Mouse (Mus musculus) myocyte (in vitro differentiated cells): Measurements from ENCODE around the gene Fdx1l. TPM values are rescaled to one million over a fixed set of nuclear protein-coding genes. Genes with fewer than 3 reads are reported as not detected.
"Not testable (repeated sequence)": the region's sequence is repeated elsewhere in the genome, so short reads cannot be mapped to it uniquely, and the experiment has no call there.

Experiments
- H3K27me3 ChIP-seq: one replicate; pipeline ENCODE4 v1.6.1; 2011; ENCODE audit not compliant: control insufficient read depth, insufficient read depth, insufficient read length
- H3K36me3 ChIP-seq: one replicate; pipeline ENCODE4 v1.6.1; 2011; ENCODE audit not compliant: control insufficient read depth, insufficient read depth
- H3K4me2 ChIP-seq: one replicate; pipeline ENCODE4 v1.6.1; 2011; ENCODE audit warnings: low read depth, control low read depth
- H3K4me3 ChIP-seq: one replicate; pipeline ENCODE4 v1.5.1; 2011; ENCODE audit warnings: mild to moderate bottlenecking, control low read depth, moderate library complexity
- H3K79me2 ChIP-seq: one replicate; pipeline ENCODE4 v1.6.1; 2011; ENCODE audit not compliant: control insufficient read depth, insufficient read depth
- H3ac ChIP-seq: one replicate; pipeline ENCODE4 v1.6.1; 2011; ENCODE audit not compliant: control insufficient read depth, insufficient read length
- CEBPB ChIP-seq: IDR thresholded peaks from 2 replicates; pipeline ENCODE4 v1.6.1; 2011; ENCODE audit warnings: mild to moderate bottlenecking, moderate library complexity; ENCODE audit not compliant: poor library complexity, insufficient read depth, severe bottlenecking
- E2F4 ChIP-seq: IDR thresholded peaks from one replicate; pipeline ENCODE4 v1.6.1; 2011; ENCODE audit warnings: mild to moderate bottlenecking, control low read depth, moderate library complexity; ENCODE audit not compliant: insufficient read depth
- MAX ChIP-seq: IDR thresholded peaks from one replicate; pipeline ENCODE4 v1.6.1; 2011; ENCODE audit warnings: low read depth, mild to moderate bottlenecking, control low read depth
- MYOD1 ChIP-seq, 3 experiments: IDR thresholded peaks; one replicate each; pipeline ENCODE4 v1.6.1; 2011; ENCODE audit warnings: control low read depth in 2 of 3, low read depth in 2 of 3, mild to moderate bottlenecking in 2 of 3, moderate library complexity in 1 of 3; ENCODE audit not compliant: insufficient read length in 2 of 3, control insufficient read depth in 1 of 3
- MYOG ChIP-seq, 3 experiments: IDR thresholded peaks; one replicate each; pipeline ENCODE4 v1.6.1; 2011; ENCODE audit warnings: control low read depth in 2 of 3, low read depth in 2 of 3, mild to moderate bottlenecking in 2 of 3; ENCODE audit not compliant: insufficient read length in 2 of 3, control insufficient read depth in 1 of 3, insufficient read depth in 1 of 3
- POLR2A ChIP-seq: IDR thresholded peaks from one replicate; pipeline ENCODE4 v1.6.1; 2011; ENCODE audit warnings: low read depth, mild to moderate bottlenecking, control low read depth, moderate library complexity; ENCODE audit not compliant: insufficient read length
- POLR2AphosphoS2 ChIP-seq: IDR thresholded peaks from one replicate; pipeline ENCODE4 v1.6.1; 2011; ENCODE audit warnings: low read depth, control low read depth; ENCODE audit not compliant: insufficient read length
- REST ChIP-seq: IDR thresholded peaks from one replicate; pipeline ENCODE4 v1.6.1; 2011; ENCODE audit warnings: mild to moderate bottlenecking, control low read depth, moderate library complexity; ENCODE audit not compliant: insufficient read depth, insufficient read length
- SRF ChIP-seq: IDR thresholded peaks from one replicate; pipeline ENCODE4 v1.6.1; 2011; ENCODE audit warnings: low read depth; ENCODE audit not compliant: control insufficient read depth, insufficient read length
- TCF12 ChIP-seq: IDR thresholded peaks from one replicate; pipeline ENCODE4 v1.6.1; 2011; ENCODE audit warnings: mild to moderate bottlenecking, control low read depth; ENCODE audit not compliant: poor library complexity, insufficient read depth, severe bottlenecking
- TCF3 ChIP-seq: IDR thresholded peaks from one replicate; pipeline ENCODE4 v1.6.1; 2011; ENCODE audit warnings: low read depth, control low read depth; ENCODE audit not compliant: insufficient read length
- USF1 ChIP-seq: IDR thresholded peaks from one replicate; pipeline ENCODE4 v1.6.1; 2011; ENCODE audit warnings: low read depth, mild to moderate bottlenecking, control low read depth, moderate library complexity
- polyA plus RNA-seq: library from polyadenylated mRNA; unstranded; fragments of >200 nt; fragmentation: generic; extraction: Trizol; gene quantifications from one replicate; pipeline ENCODE4 v1.2.1, GENCODE M21; 2012; ENCODE audit warnings: missing spikeins

Gene Fdx1l
- polyA plus RNA-seq, 1 experiment, result 75.0 TPM

DNA sequence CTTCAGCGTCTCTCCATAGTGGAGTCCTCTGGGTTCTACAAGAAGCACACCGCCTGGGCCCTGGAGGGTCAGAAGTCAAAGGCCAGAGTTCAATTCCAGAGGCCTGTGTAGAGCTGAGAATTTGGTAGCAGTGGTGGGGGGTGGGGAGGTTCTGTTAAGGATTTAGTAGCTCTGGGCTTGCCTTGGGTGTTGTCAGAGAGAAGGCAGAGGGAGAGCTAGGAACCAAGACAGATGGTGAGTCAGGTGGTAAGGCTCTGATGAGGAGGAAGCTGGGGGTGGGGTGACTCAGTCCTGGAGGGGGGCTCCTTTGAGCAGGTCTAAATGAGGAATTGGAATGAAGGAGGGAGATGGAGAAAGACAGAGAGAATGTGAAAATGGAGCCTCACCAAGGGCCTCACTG, 10.5 kb downstream of the Fdx1l start:
- Histone ChIP-seq H3K4me2 (no peak overlapping the region), H3K79me2 (no peaks in the 10 kb centered on the region), H3K36me3 (peaks cover 3% of the 10 kb centered on the region), H3K27me3 (no peaks in the 10 kb centered on the region), H3ac (no peak overlapping the region), H3K4me3 (no peak overlapping the region)
- TF ChIP-seq CEBPB, result no peak
- TF ChIP-seq TCF3, result no peak
- no peak for TF ChIP-seq E2F4
- TF ChIP-seq SRF, result no peak
- TF ChIP-seq POLR2A, result no peak
- no peak for TF ChIP-seq MYOG (IDR thresholded peaks at IDR 0.05; ENCODE audit: control insufficient read depth in 1 of 3, insufficient read depth in 1 of 3, insufficient read length in 2 of 3, low read depth in 2 of 3)
- TF ChIP-seq TCF12, result no peak
- TF ChIP-seq USF1, result no peak
- no peak for TF ChIP-seq REST
- no peak for TF ChIP-seq MAX
- no peak for TF ChIP-seq POLR2AphosphoS2

- no peak overlapping the region for H3K4me2 ChIP-seq
- no peaks in the 10 kb centered on the region for H3K36me3 ChIP-seq
- no peak overlapping the region for H3K4me3 ChIP-seq
- H3K79me2 ChIP-seq, result no peaks in the 10 kb centered on the region
- H3K27me3 ChIP-seq, result peaks cover 21% of the 10 kb centered on the region
- H3ac ChIP-seq, result no peak overlapping the region
- TF ChIP-seq MYOD1 (IDR thresholded peaks at IDR 0.05; ENCODE audit: control insufficient read depth in 1 of 3, insufficient read length in 2 of 3, low read depth in 2 of 3) (no peak), POLR2AphosphoS2 (no peak), USF1 (no peak), MAX (no peak), MYOG (IDR thresholded peaks at IDR 0.05; ENCODE audit: control insufficient read depth in 1 of 3, insufficient read depth in 1 of 3, insufficient read length in 2 of 3, low read depth in 2 of 3) (no peak), CEBPB (no peak), SRF (no peak), REST (no peak), TCF3 (no peak), TCF12 (no peak), E2F4 (no peak), POLR2A (no peak)
These were observed 21.8 kb downstream of the Fdx1l start for GRCm38 (mm10) chr9:21051578-21051977.

- H3K4me2 ChIP-seq, result no peak overlapping the region
- H3K4me3 ChIP-seq, result no peak overlapping the region
- TF ChIP-seq MYOG (IDR thresholded peaks at IDR 0.05; ENCODE audit: control insufficient read depth in 1 of 3, insufficient read depth in 1 of 3, insufficient read length in 2 of 3, low read depth in 2 of 3) (no peak), REST (no peak), CEBPB (no peak), POLR2AphosphoS2 (no peak), MYOD1 (IDR thresholded peaks at IDR 0.05; ENCODE audit: control insufficient read depth in 1 of 3, insufficient read length in 2 of 3, low read depth in 2 of 3) (no peak), MAX (no peak), POLR2A (no peak), USF1 (no peak), TCF12 (no peak), E2F4 (no peak), SRF (no peak), TCF3 (no peak)
- H3K27me3 ChIP-seq, result peaks cover 1% of the 10 kb centered on the region
- H3K79me2 ChIP-seq, result no peaks in the 10 kb centered on the region
- H3K36me3 ChIP-seq, result no peaks in the 10 kb centered on the region
- H3ac ChIP-seq, result no peak overlapping the region
These were observed 28.2 kb downstream of the Fdx1l start for GRCm38 (mm10) chr9:21045235-21045634.

GRCm38 (mm10) chr9:21044785-21045184, 28.6 kb downstream of the Fdx1l start:
- not testable (repeated sequence) for H3K4me2 ChIP-seq, H3K4me3 ChIP-seq, H3K36me3 ChIP-seq, H3ac ChIP-seq, H3K27me3 ChIP-seq, H3K79me2 ChIP-seq

- Histone ChIP-seq H3K4me3 (no peak overlapping the region), H3ac (no peak overlapping the region), H3K4me2 (no peak overlapping the region), H3K27me3 (peaks cover 2% of the 10 kb centered on the region), H3K36me3 (no peaks in the 10 kb centered on the region), H3K79me2 (no peaks in the 10 kb centered on the region)
- TF ChIP-seq TCF3, result no peak
- TF ChIP-seq POLR2AphosphoS2, result no peak
- TF ChIP-seq MYOG (IDR thresholded peaks at IDR 0.05; ENCODE audit: control insufficient read depth in 1 of 3, insufficient read depth in 1 of 3, insufficient read length in 2 of 3, low read depth in 2 of 3), result no peak
- no peak for TF ChIP-seq CEBPB
- TF ChIP-seq E2F4, result no peak
- no peak for TF ChIP-seq MAX
- TF ChIP-seq USF1, result no peak
- no peak for TF ChIP-seq REST
- no peak for TF ChIP-seq MYOD1 (IDR thresholded peaks at IDR 0.05; ENCODE audit: control insufficient read depth in 1 of 3, insufficient read length in 2 of 3, low read depth in 2 of 3)
- no peak for TF ChIP-seq TCF12
- no peak for TF ChIP-seq POLR2A
- no peak for TF ChIP-seq SRF
These were observed 29.9 kb downstream of the Fdx1l start for GRCm38 (mm10) chr9:21043563-21043962.
